Mouse (Mus musculus): ENCODE measurements at regions not wholly inside any gene's neighbourhood (a gene's known extent, or its start where the extent isn't known, plus 50 kb on each side); places are given as distances from the start of the nearest gene placed in this dataset.

DNA sequence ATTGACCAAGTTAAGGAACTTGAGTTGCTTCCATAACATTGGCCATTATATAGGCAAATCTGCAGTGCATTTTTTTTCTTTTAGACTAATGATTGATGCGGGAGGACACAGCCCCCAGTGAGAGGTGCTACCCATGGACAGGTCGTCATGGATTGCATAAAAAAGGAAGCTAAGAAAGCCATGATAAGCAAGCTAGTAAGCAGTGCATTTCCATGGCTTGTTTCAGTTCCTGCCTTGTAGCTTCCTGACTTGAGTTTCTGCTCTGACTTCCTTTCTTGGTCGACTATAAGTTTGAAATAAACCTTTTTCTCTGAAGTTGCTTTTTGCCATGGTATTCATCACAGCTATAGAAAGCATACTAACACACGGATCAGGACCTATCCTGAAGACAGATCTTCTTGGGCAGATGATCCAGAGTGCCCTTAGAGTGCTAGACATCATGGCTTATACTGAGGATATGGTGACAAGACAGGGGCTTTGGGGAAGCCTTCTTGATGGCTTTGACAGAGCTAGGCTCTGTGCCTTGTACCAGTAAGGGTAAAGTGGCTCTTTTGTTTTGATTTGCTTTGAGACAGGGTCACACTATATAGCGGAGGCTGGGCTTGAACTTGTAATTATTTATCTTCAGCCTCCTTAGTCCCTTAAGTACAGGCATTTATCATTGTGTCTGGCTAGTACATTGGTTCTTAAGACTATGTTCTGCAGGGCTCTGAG lies 370.1 kb upstream of the Gm21798 start:
- Histone ChIP-seq H3K9me3 (ENCODE audit: control insufficient read depth, insufficient read depth, low read depth, low read length) (no peaks in the 10 kb centered on the region), H3K36me3 (ENCODE audit: control insufficient read depth, insufficient read depth, low read length, poor library complexity, severe bottlenecking) (no peaks in the 10 kb centered on the region), H3K27ac (ENCODE audit: insufficient read depth, low read depth, low read length, poor library complexity, severe bottlenecking) (no peak overlapping the region), H3K9ac (ENCODE audit: insufficient read depth, low read depth, low read length, poor library complexity, severe bottlenecking) (no peak overlapping the region), H3K4me1 (ENCODE audit: control insufficient read depth in 2 of 2, insufficient read depth in 2 of 2, low read length in 2 of 2, poor library complexity in 1 of 2) (no peaks in the 10 kb centered on the region), H3K4me3 (ENCODE audit: insufficient read depth in 1 of 2, low read depth in 1 of 2, low read length in 2 of 2, poor library complexity in 1 of 2, severe bottlenecking in 1 of 2) (no peak overlapping the region)
- TF ChIP-seq MAFK (IDR thresholded peaks at IDR 0.05; ENCODE audit: insufficient read depth, low read depth, low read length) (no peak), ZNF384 (IDR thresholded peaks at IDR 0.05; ENCODE audit: low read depth, low read length) (no peak), CHD2 (IDR thresholded peaks at IDR 0.05; ENCODE audit: low read depth, low read length) (no peak), ZC3H11A (IDR thresholded peaks at IDR 0.05; ENCODE audit: borderline replicate concordance, low read depth, low read length) (no peak), HCFC1 (IDR thresholded peaks at IDR 0.05; ENCODE audit: borderline replicate concordance, insufficient read depth, low read length) (no peak)
- in situ Hi-C loops (cut with MboI; ENCODE audit: low sequenced_read_pairs in 2 of 2, unreplicated experiment in 2 of 2), result no loop called here
- DNase-seq (ENCODE audit: low read depth, low spot score), result no peak

DNA sequence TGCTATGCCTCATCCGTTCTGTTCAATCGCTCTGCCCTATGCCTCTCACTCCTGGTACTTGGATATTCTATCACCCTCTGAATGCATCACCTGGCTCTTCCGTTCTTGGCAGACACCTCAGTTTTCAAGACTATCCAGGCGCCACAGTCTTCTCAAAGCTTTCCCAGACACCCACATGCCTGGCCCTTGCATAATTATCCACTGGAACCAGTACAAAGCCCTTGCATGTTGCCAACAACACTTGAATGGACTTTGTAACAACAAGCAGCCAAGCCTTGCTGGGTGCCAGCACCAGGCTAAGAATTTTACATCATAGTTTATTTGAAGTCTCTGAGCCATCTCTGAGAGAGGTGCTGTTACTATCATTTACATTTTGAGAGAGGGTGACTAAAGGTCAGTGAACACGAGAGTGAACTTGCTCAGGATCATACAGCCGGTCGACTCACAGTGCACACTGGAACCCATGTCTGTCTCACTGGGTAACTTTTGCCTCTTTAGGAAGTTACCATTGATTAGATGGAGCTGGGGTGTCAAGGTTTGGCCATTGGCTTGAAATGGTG lies 368.8 kb upstream of the Gm21798 start:
- Histone ChIP-seq H3K27ac (ENCODE audit: insufficient read depth, low read depth, low read length, poor library complexity, severe bottlenecking) (no peak overlapping the region), H3K4me1 (ENCODE audit: control insufficient read depth in 2 of 2, insufficient read depth in 2 of 2, low read length in 2 of 2, poor library complexity in 1 of 2) (no peaks in the 10 kb centered on the region), H3K9me3 (ENCODE audit: control insufficient read depth, insufficient read depth, low read depth, low read length) (no peaks in the 10 kb centered on the region), H3K4me3 (ENCODE audit: insufficient read depth in 1 of 2, low read depth in 1 of 2, low read length in 2 of 2, poor library complexity in 1 of 2, severe bottlenecking in 1 of 2) (no peak overlapping the region), H3K9ac (ENCODE audit: insufficient read depth, low read depth, low read length, poor library complexity, severe bottlenecking) (no peak overlapping the region), H3K36me3 (ENCODE audit: control insufficient read depth, insufficient read depth, low read length, poor library complexity, severe bottlenecking) (no peaks in the 10 kb centered on the region)
- in situ Hi-C loops (cut with MboI; ENCODE audit: low sequenced_read_pairs in 2 of 2, unreplicated experiment in 2 of 2), result no loop called here
- DNase-seq (ENCODE audit: low read depth, low spot score), result no peak
- TF ChIP-seq MAFK (IDR thresholded peaks at IDR 0.05; ENCODE audit: insufficient read depth, low read depth, low read length), result no peak
- TF ChIP-seq HCFC1 (IDR thresholded peaks at IDR 0.05; ENCODE audit: borderline replicate concordance, insufficient read depth, low read length), result no peak
- no peak for TF ChIP-seq CHD2 (IDR thresholded peaks at IDR 0.05; ENCODE audit: low read depth, low read length)
- TF ChIP-seq ZNF384 (IDR thresholded peaks at IDR 0.05; ENCODE audit: low read depth, low read length), result no peak
- no peak for TF ChIP-seq ZC3H11A (IDR thresholded peaks at IDR 0.05; ENCODE audit: borderline replicate concordance, low read depth, low read length)

DNA sequence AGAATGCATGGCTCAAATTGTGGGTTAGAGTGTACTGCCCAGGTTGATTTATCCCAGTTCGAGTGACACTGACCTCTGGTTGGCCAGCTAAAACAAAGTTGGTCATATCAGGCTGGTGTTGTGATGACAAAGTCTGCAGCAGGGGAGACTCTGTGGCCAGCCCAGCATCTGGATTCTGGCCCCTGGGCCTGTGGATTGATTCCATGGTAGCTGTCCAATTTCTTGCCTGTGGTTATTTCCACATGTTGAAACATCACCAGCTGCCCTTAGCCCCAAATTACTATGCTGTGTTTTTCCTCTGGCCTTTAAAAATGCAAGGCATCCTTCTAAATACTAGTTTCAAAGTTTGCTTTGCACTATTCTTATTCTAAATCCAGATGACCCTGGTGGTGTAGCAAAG lies 346.8 kb upstream of the Gm21798 start:
- H3K27ac ChIP-seq (ENCODE audit: insufficient read depth, low read depth, low read length, poor library complexity, severe bottlenecking), result no peak overlapping the region
- H3K36me3 ChIP-seq (ENCODE audit: control insufficient read depth, insufficient read depth, low read length, poor library complexity, severe bottlenecking), result no peaks in the 10 kb centered on the region
- no peak overlapping the region for H3K9ac ChIP-seq (ENCODE audit: insufficient read depth, low read depth, low read length, poor library complexity, severe bottlenecking)
- DNase-seq (ENCODE audit: low read depth, low spot score), result no peak
- H3K9me3 ChIP-seq (ENCODE audit: control insufficient read depth, insufficient read depth, low read depth, low read length), result no peaks in the 10 kb centered on the region
- TF ChIP-seq HCFC1 (IDR thresholded peaks at IDR 0.05; ENCODE audit: borderline replicate concordance, insufficient read depth, low read length), result no peak
- no peak for TF ChIP-seq MAFK (IDR thresholded peaks at IDR 0.05; ENCODE audit: insufficient read depth, low read depth, low read length)
- TF ChIP-seq CHD2 (IDR thresholded peaks at IDR 0.05; ENCODE audit: low read depth, low read length), result no peak
- TF ChIP-seq ZNF384 (IDR thresholded peaks at IDR 0.05; ENCODE audit: low read depth, low read length), result no peak
- no peak for TF ChIP-seq ZC3H11A (IDR thresholded peaks at IDR 0.05; ENCODE audit: borderline replicate concordance, low read depth, low read length)
- in situ Hi-C loops (cut with MboI; ENCODE audit: low sequenced_read_pairs in 2 of 2, unreplicated experiment in 2 of 2), result no loop called here
- H3K4me1 ChIP-seq (ENCODE audit: control insufficient read depth in 2 of 2, insufficient read depth in 2 of 2, low read length in 2 of 2, poor library complexity in 1 of 2), result no peaks in the 10 kb centered on the region
- no peak overlapping the region for H3K4me3 ChIP-seq (ENCODE audit: insufficient read depth in 1 of 2, low read depth in 1 of 2, low read length in 2 of 2, poor library complexity in 1 of 2, severe bottlenecking in 1 of 2)

DNA sequence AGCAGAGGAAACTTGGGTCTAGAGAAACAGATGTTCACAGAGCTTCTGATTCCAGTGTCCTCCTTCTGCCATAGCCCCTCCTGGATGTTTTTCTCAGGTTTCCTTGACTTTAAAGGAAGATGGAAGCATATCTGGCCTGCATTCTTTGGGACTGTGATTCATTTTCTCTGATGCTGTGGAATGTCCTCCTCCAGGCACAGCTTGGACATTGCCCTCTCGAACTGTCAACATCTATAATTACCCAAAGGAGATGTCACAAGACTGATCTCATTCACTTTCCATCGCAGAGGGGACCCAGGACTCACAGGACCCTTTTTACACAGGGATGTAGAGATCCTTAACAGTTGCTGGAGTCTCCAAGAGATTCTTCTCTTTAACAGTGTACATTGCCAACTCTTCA lies 345.9 kb upstream of the Gm21798 start:
- TF ChIP-seq CHD2 (IDR thresholded peaks at IDR 0.05; ENCODE audit: low read depth, low read length), result no peak
- TF ChIP-seq ZC3H11A (IDR thresholded peaks at IDR 0.05; ENCODE audit: borderline replicate concordance, low read depth, low read length), result no peak
- TF ChIP-seq HCFC1 (IDR thresholded peaks at IDR 0.05; ENCODE audit: borderline replicate concordance, insufficient read depth, low read length), result no peak
- no peak for TF ChIP-seq MAFK (IDR thresholded peaks at IDR 0.05; ENCODE audit: insufficient read depth, low read depth, low read length)
- TF ChIP-seq ZNF384 (IDR thresholded peaks at IDR 0.05; ENCODE audit: low read depth, low read length), result no peak
- no peaks in the 10 kb centered on the region for H3K36me3 ChIP-seq (ENCODE audit: control insufficient read depth, insufficient read depth, low read length, poor library complexity, severe bottlenecking)
- no peak overlapping the region for H3K27ac ChIP-seq (ENCODE audit: insufficient read depth, low read depth, low read length, poor library complexity, severe bottlenecking)
- H3K4me3 ChIP-seq (ENCODE audit: insufficient read depth in 1 of 2, low read depth in 1 of 2, low read length in 2 of 2, poor library complexity in 1 of 2, severe bottlenecking in 1 of 2), result no peak overlapping the region
- no peaks in the 10 kb centered on the region for H3K4me1 ChIP-seq (ENCODE audit: control insufficient read depth in 2 of 2, insufficient read depth in 2 of 2, low read length in 2 of 2, poor library complexity in 1 of 2)
- no peak overlapping the region for H3K9ac ChIP-seq (ENCODE audit: insufficient read depth, low read depth, low read length, poor library complexity, severe bottlenecking)
- no peak for DNase-seq (ENCODE audit: low read depth, low spot score)
- H3K9me3 ChIP-seq (ENCODE audit: control insufficient read depth, insufficient read depth, low read depth, low read length), result no peaks in the 10 kb centered on the region
- in situ Hi-C loops (cut with MboI; ENCODE audit: low sequenced_read_pairs in 2 of 2, unreplicated experiment in 2 of 2), result no loop called here
